Mouse (Mus musculus) urinary bladder, adult 2 months (tissue): ENCODE data around the gene Ezr. TPM values are rescaled to one million over a fixed set of nuclear protein-coding genes. Genes with fewer than 3 reads are reported as not detected.
A peak's percentile ranks its signal among the peaks of the same experiment; 100 is the strongest.

Source experiments
- DNase-seq: peaks from one replicate; pipeline ENCODE4 v3.0.0; 2022; ENCODE audit warnings: low spot score
- polyA plus RNA-seq: library from polyadenylated mRNA; depleted of rRNA; stranded (reverse); fragments of >200 nt; gene quantifications from 2 replicates; pipeline ENCODE4 v1.2.3, GENCODE M21; 2012

Gene Ezr
- polyA plus RNA-seq, 1 experiment, result 106 TPM

GRCm38 (mm10) chr17:6769602-6770001 is 13.0 kb downstream of the Ezr start:
- no peak for DNase-seq

GRCm38 (mm10) chr17:6768301-6768788 is 14.2 kb downstream of the Ezr start:
- no peak for DNase-seq

GRCm38 (mm10) chr17:6767771-6768170 is 14.8 kb downstream of the Ezr start:
- no peak for DNase-seq

- no peak for DNase-seq
These were observed 15.8 kb downstream of the Ezr start for GRCm38 (mm10) chr17:6766823-6767222.

- DNase-seq, result no peak
These were observed 16.7 kb downstream of the Ezr start for GRCm38 (mm10) chr17:6765886-6766285.

GRCm38 (mm10) chr17:6764730-6765129 is 17.9 kb downstream of the Ezr start:
- no peak for DNase-seq

- no peak for DNase-seq
These were observed 18.4 kb downstream of the Ezr start for GRCm38 (mm10) chr17:6764227-6764593.

GRCm38 (mm10) chr17:6763513-6764226 is 18.9 kb downstream of the Ezr start:
- no peak for DNase-seq

- DNase-seq, result no peak
These were observed 22.8 kb downstream of the Ezr start for GRCm38 (mm10) chr17:6759717-6760292.

- DNase-seq, result no peak
These were observed 23.7 kb downstream of the Ezr start for GRCm38 (mm10) chr17:6758845-6759244.

GRCm38 (mm10) chr17:6757902-6758301 is 24.7 kb downstream of the Ezr start:
- peak; percentile 49 for DNase-seq

GRCm38 (mm10) chr17:6755873-6756272 is 26.7 kb downstream of the Ezr start:
- no peak for DNase-seq

- DNase-seq, result no peak
These were observed 27.4 kb downstream of the Ezr start for GRCm38 (mm10) chr17:6755176-6755575.

- no peak for DNase-seq
These were observed 30.2 kb downstream of the Ezr start for GRCm38 (mm10) chr17:6752375-6752774.

GRCm38 (mm10) chr17:6751221-6751859 is 31.2 kb downstream of the Ezr start:
- DNase-seq, result no peak

GRCm38 (mm10) chr17:6748779-6749464 is 33.7 kb downstream of the Ezr start:
- no peak for DNase-seq

- no peak for DNase-seq
These were observed 35.1 kb downstream of the Ezr start for GRCm38 (mm10) chr17:6747478-6747877.

GRCm38 (mm10) chr17:6746452-6747231 is 35.9 kb downstream of the Ezr start:
- DNase-seq, result no peak

GRCm38 (mm10) chr17:6745975-6746374 is 36.6 kb downstream of the Ezr start:
- DNase-seq, result no peak

GRCm38 (mm10) chr17:6745503-6745902 is 37.1 kb downstream of the Ezr start:
- DNase-seq, result peak; percentile 13

- DNase-seq, result peak; percentile 15
These were observed 37.7 kb downstream of the Ezr start for GRCm38 (mm10) chr17:6744871-6745270.

- DNase-seq, result peak; percentile 13
These were observed 38.2 kb downstream of the Ezr start for GRCm38 (mm10) chr17:6744366-6744765.
